Mouse (Mus musculus) embryonic facial prominence, embryonic 15.5 days (tissue): ENCODE measurements around the gene Ndufa12. TPM values are rescaled to one million over a fixed set of nuclear protein-coding genes. Genes with fewer than 3 reads are reported as not detected.

ENCODE experiments used
- ATAC-seq: fragments of 200-750 bp; cut with Nextera tagmentation; 2 replicates; pipeline ENCODE4 v1.8.0; 2017; ENCODE audit warnings: low read depth, moderate TSS enrichment; ENCODE audit not compliant: insufficient number of reproducible peaks, low FRiP score, low TSS enrichment
- H3K27ac ChIP-seq: fragments of 300-500 bp; sonication (generic); replicated peaks from 2 replicates; pipeline ENCODE4 v1.5.1; 2015; ENCODE audit warnings: mild to moderate bottlenecking, inconsistent platforms
- H3K27me3 ChIP-seq: fragments of 300-500 bp; sonication (generic); 2 replicates; pipeline ENCODE4 v1.6.1; 2015; ENCODE audit warnings: inconsistent platforms
- H3K36me3 ChIP-seq: fragments of 300-500 bp; sonication (generic); 2 replicates; pipeline ENCODE4 v1.6.1; 2015; ENCODE audit warnings: mild to moderate bottlenecking, inconsistent platforms
- H3K4me1 ChIP-seq: fragments of 300-500 bp; sonication (generic); 2 replicates; pipeline ENCODE4 v1.6.1; 2015; ENCODE audit warnings: inconsistent platforms
- H3K4me2 ChIP-seq: fragments of 300-500 bp; sonication (generic); replicated peaks from 2 replicates; pipeline ENCODE4 v1.6.1; 2015; ENCODE audit warnings: mild to moderate bottlenecking, inconsistent platforms
- H3K4me3 ChIP-seq: fragments of 300-500 bp; sonication (generic); replicated peaks from 2 replicates; pipeline ENCODE4 v1.5.1; 2015; ENCODE audit warnings: mild to moderate bottlenecking, inconsistent platforms
- H3K9ac ChIP-seq: fragments of 300-500 bp; sonication (generic); 2 replicates; pipeline ENCODE4 v1.6.1; 2015; ENCODE audit warnings: inconsistent platforms
- H3K9me3 ChIP-seq: fragments of 300-500 bp; sonication (generic); replicated peaks from 2 replicates; pipeline ENCODE4 v1.6.1; 2016; ENCODE audit warnings: inconsistent platforms
- WGBS: fragments of 180-500 bp; shearing (Covaris S2); methylation state at CpG from one replicate; pipeline ENCODE4 v1.1.7; 2015; 5-methylcytosine and 5-hydroxymethylcytosine counted together
- polyA plus RNA-seq: library from polyadenylated mRNA; unstranded; fragments of >200 nt; fragmentation: Nextera tagmentation; extraction: Ambion mirVana; gene quantifications from 2 replicates; pipeline ENCODE4 v1.2.1, GENCODE M21; 2015

The Ndufa12 gene
- polyA plus RNA-seq: 271 and 277 TPM in 2 replicates

DNA sequence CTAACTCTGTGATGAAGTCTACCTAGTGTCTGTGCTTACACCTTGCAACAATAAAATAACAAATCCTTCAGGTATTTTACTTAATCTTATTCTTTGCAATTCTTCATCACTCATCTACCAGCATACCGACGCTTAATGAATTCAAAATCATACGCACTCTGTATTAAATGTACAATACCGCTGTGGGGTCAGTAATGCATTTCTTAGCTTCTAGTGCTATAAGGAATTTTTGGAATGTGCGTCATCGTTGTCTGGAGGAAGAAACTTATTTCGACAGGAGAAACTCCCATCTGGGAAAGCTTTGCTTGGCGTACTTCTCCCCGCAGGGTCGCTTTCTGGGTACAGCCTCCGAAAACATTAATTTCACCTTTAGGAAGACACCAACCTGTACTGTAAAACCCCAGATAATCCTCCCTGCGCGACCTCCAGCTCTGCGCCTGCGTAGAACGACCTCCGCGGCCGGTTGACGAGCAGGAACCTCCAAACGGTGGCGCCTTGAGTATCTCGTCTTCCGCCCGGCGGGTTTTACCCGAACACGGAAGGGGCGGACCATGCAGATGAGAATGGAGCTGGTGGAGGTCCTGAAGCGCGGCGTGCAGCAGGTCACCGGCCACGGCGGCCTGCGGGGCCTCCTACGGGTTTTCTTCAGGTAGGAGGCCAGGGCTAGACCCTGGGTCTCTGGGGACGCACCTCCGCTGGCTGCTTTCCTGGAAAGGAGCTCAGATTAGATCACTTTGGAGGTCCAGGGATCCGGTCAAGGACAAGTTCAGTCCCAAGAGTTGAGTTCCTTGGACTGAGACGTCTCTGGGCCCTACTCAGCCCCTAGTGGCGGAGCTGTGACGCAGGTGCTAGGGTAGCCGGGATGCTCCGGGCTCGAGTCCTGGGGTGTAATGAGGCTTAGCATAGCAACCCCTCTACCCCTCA, at the start of gene Ndufa12:
Gene Ndufa12, plus strand, starts transcription at position 239 of the 924 bp plus-strand sequence.
- Histone ChIP-seq H3K36me3 (peaks cover 30% of the 10 kb centered on the region), H3K4me2 (peak within 1 kb of the TSS; percentile 67), H3K4me3 (peak within 1 kb of the TSS; percentile 95), H3K27me3 (no peaks in the 10 kb centered on the region), H3K9ac (peak within 1 kb of the TSS; percentile 82), H3K4me1 (peaks cover 6% of the 10 kb centered on the region), H3K9me3 (no peaks in the 10 kb centered on the region), H3K27ac (peak within 1 kb of the TSS; percentile 80)
- WGBS: under 1% methylated on average over 46 of the region's 46 CpGs
- peak; percentile 93 for ATAC-seq

DNA sequence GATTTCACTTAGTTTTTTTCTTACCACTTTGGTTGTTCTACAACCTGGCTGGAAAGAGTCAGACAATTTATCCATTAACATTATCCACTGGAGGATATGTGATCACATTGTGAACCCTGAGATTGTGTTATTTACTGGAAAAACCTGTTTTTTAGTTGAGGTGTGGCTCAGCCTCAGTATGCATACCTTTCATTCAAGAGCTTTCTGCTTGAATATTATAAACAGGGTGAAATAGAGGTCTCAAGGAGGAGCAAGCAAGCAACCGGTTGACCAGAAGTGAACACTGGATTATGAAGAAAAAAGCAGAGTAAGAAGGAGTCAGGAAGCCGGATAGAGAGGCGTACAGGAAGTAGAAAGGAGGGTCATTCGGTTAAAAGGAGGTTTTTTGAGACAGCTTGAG, 47.0 kb upstream of the Ndufa12 start:
- no peaks in the 10 kb centered on the region for H3K27me3 ChIP-seq
- H3K4me3 ChIP-seq: no peak overlapping the region
- WGBS: 44% methylated on average over 4 of the region's 4 CpGs
- H3K27ac ChIP-seq: peak overlapping the region; percentile 39; the same call in 1 of the 2 replicates
- H3K36me3 ChIP-seq: peaks cover 4% of the 10 kb centered on the region; the same call in 1 of the 2 replicates
- peaks cover 17% of the 10 kb centered on the region for H3K4me1 ChIP-seq
- H3K4me2 ChIP-seq: no peak overlapping the region
- no peaks in the 10 kb centered on the region for H3K9me3 ChIP-seq
- H3K9ac ChIP-seq: no peak overlapping the region
- no peak for ATAC-seq

DNA sequence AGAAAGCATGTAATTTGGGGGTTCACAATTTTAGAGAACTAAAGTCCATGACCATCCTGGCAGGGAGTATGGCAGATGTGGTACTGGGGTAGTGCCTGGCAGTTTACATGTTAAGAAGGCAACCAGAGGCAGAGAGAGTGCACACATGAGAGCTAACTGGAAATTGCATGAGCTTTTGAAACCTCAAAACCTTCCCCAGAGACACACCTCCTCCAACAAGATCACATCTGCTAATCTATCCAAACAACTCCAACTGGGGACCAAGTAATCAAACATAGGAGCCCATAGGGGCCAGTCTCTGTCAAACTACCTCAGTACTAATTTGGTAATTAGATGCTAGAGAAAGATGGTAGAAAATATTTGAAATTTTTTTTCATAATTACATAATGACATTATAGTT, 44.7 kb upstream of the Ndufa12 start:
- Histone ChIP-seq H3K4me3 (no peak overlapping the region), H3K4me1 (peaks cover 11% of the 10 kb centered on the region), H3K27ac (no peak overlapping the region), H3K36me3 (peaks cover 13% of the 10 kb centered on the region), H3K4me2 (no peak overlapping the region), H3K9ac (no peak overlapping the region), H3K27me3 (no peaks in the 10 kb centered on the region), H3K9me3 (no peaks in the 10 kb centered on the region)
- peak; percentile 65 for ATAC-seq

DNA sequence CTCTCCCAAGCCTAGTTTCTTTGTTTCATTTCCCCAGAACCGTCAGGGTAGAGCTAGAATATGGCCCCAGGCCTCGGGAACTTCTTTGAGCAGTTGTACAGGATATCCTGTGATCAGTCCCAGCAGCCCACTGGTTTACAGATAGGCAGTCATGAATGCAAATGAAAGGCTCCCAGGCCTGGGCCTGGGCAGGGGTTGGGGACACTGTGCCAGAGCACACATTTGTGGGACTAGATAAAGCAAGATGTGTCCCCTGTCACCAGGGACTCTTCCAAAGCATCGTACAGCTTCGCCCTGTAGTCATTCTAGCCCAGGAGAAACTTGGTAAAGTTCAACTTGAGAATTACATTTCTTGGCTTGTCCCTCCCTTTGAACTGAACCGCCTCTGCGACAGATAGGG, 39.6 kb upstream of the Ndufa12 start:
- Histone ChIP-seq H3K27ac (no peak overlapping the region), H3K36me3 (peaks cover 41% of the 10 kb centered on the region), H3K4me1 (no peaks in the 10 kb centered on the region), H3K9ac (no peak overlapping the region), H3K27me3 (no peaks in the 10 kb centered on the region), H3K4me2 (no peak overlapping the region), H3K4me3 (no peak overlapping the region), H3K9me3 (no peaks in the 10 kb centered on the region)
- ATAC-seq: no peak
- 80% methylated on average over 6 of the region's 6 CpGs for WGBS

- H3K27me3 ChIP-seq: no peaks in the 10 kb centered on the region
- ATAC-seq: no peak
- H3K9ac ChIP-seq: no peak overlapping the region
- H3K4me1 ChIP-seq: no peaks in the 10 kb centered on the region
- H3K4me2 ChIP-seq: no peak overlapping the region
- peaks cover 45% of the 10 kb centered on the region for H3K36me3 ChIP-seq
- no peak overlapping the region for H3K27ac ChIP-seq
- no peak overlapping the region for H3K4me3 ChIP-seq
- WGBS: 88% methylated on average over 4 of the region's 4 CpGs
- H3K9me3 ChIP-seq: no peaks in the 10 kb centered on the region
Measured at GRCm38 (mm10) chr10:94159406-94159805, 39.1 kb upstream of the Ndufa12 start.

DNA sequence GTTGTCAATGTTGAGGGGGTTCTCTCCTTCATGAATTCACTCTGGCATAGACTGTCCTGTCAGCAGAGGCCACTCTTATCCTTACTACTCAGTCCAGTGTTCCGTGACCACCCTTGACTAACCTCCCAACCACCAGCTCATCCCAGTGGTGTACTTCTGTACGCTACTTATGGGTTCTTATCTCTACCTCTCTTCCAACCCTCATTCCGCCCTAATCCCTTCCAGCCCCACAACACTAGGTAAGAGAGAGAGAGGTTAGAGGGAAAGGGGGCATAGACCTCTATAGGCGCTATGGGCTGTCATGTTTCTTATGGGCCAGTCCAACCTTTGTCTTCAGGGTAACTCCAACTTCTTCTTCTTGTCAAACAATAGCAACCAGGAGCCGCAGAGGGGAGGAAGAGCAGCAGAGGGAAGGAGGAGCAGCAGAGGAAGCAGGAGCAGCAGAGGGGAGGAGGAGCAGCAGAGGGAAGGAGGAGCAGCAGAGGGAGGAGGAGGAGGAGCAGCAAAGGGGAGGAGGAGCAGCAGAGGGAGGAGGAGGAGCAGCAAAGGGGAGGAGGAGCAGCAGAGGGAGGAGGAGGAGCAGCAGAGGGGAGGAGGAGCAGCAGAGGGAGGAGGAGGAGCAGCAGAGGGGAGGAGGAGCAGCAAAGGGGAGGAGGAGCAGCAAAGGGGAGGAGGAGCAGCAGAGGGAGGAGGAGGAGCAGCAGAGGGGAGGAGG, 37.3 kb upstream of the Ndufa12 start:
- Histone ChIP-seq H3K36me3 (peaks cover 53% of the 10 kb centered on the region), H3K9ac (no peak overlapping the region), H3K27me3 (no peaks in the 10 kb centered on the region), H3K4me2 (no peak overlapping the region), H3K9me3 (no peaks in the 10 kb centered on the region), H3K4me3 (no peak overlapping the region), H3K27ac (no peak overlapping the region), H3K4me1 (no peaks in the 10 kb centered on the region)
- 92% methylated on average over 5 of the region's 5 CpGs for WGBS
- no peak for ATAC-seq

GRCm38 (mm10) chr10:94162031-94162430, 36.5 kb upstream of the Ndufa12 start:
- Histone ChIP-seq H3K27me3 (no peaks in the 10 kb centered on the region), H3K4me1 (no peaks in the 10 kb centered on the region), H3K36me3 (peaks cover 55% of the 10 kb centered on the region), H3K9me3 (no peaks in the 10 kb centered on the region), H3K4me3 (no peak overlapping the region), H3K4me2 (no peak overlapping the region), H3K27ac (no peak overlapping the region), H3K9ac (no peak overlapping the region)
- 92% methylated on average over 7 of the region's 7 CpGs for WGBS
- ATAC-seq: no peak

- H3K9me3 ChIP-seq: no peaks in the 10 kb centered on the region
- 86% methylated on average over 5 of the region's 5 CpGs for WGBS
- H3K27ac ChIP-seq: no peak overlapping the region
- H3K4me2 ChIP-seq: no peak overlapping the region
- no peak for ATAC-seq
- H3K4me3 ChIP-seq: no peak overlapping the region
- no peaks in the 10 kb centered on the region for H3K27me3 ChIP-seq
- peaks cover 64% of the 10 kb centered on the region for H3K36me3 ChIP-seq
- no peak overlapping the region for H3K9ac ChIP-seq
- H3K4me1 ChIP-seq: no peaks in the 10 kb centered on the region
Measured at GRCm38 (mm10) chr10:94164104-94164845, 34.2 kb upstream of the Ndufa12 start.

GRCm38 (mm10) chr10:94165426-94165825, 33.1 kb upstream of the Ndufa12 start:
- H3K27ac ChIP-seq: no peak overlapping the region
- H3K27me3 ChIP-seq: no peaks in the 10 kb centered on the region
- no peak overlapping the region for H3K9ac ChIP-seq
- H3K4me2 ChIP-seq: no peak overlapping the region
- no peaks in the 10 kb centered on the region for H3K9me3 ChIP-seq
- peaks cover 65% of the 10 kb centered on the region for H3K36me3 ChIP-seq
- no peak for ATAC-seq
- H3K4me1 ChIP-seq: no peaks in the 10 kb centered on the region
- no peak overlapping the region for H3K4me3 ChIP-seq
- WGBS: 85% methylated on average over 16 of the region's 16 CpGs

GRCm38 (mm10) chr10:94167051-94167750, 31.3 kb upstream of the Ndufa12 start:
- H3K4me2 ChIP-seq: no peak overlapping the region
- no peak for ATAC-seq
- H3K27me3 ChIP-seq: no peaks in the 10 kb centered on the region
- no peaks in the 10 kb centered on the region for H3K9me3 ChIP-seq
- no peaks in the 10 kb centered on the region for H3K4me1 ChIP-seq
- H3K27ac ChIP-seq: no peak overlapping the region
- H3K36me3 ChIP-seq: peaks cover 74% of the 10 kb centered on the region
- WGBS: 85% methylated on average over 11 of the region's 11 CpGs
- no peak overlapping the region for H3K9ac ChIP-seq
- no peak overlapping the region for H3K4me3 ChIP-seq
